Mouse (Mus musculus): ENCODE results near the gene Als2cr12.
A peak's percentile ranks its signal among the peaks of the same experiment; 100 is the strongest.
"Not testable (repeated sequence)": the region's sequence is repeated elsewhere in the genome, so short reads cannot be mapped to it uniquely, and the experiment has no call there.

Gene Als2cr12

GRCm38 (mm10) chr1:58695810-58696209, at the start of gene Als2cr12:
Gene Als2cr12 (minus strand): TSS chr1:58695989.
- DNase-seq: not testable (repeated sequence)

GRCm38 (mm10) chr1:58744645-58745044, 48.9 kb upstream of the Als2cr12 start:
- DNase-seq: no peak

DNA sequence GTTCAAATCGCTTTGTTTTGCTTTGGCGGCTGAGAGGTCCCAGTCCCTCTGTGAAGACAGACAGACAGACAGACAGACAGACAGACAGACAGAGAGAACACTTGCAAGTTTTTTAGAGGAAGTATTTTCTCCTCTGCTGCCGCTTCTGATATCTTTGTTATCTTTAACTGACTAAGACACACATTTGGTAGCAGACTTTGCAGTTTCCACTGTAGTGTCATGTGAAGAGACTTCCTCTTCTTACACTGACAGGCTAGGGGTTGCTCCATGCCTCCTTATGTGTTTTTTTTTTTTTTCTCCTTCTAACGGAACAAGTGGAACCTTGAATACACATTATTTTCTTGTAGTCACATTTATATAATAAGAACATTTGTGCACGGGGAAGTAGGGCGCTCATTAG, 47.5 kb upstream of the Als2cr12 start:
- DNase-seq: no peak

DNA sequence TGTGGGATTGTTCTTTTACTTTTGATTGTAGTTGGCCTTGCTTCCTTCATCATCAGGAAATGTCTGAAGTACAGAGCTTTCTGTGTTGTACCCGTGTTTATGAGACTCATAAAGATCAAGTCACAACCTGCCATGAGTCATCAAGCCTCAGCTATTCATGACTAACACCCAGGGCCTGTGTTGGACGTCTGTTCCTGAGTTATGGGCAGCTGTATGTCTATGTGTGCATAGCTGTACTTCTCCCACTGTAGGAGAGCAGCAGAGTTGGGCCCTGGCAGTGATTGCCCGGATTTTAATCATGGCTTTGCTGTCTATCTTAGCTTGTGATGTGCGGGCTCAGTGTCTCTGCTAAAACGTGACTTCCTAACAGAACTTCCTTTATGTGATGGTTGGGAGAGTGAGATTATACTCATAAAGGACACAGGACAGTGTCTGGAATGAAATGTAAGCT, 46.8 kb upstream of the Als2cr12 start:
- DNase-seq: no peak

GRCm38 (mm10) chr1:58739529-58739928, 43.7 kb upstream of the Als2cr12 start:
- no peak for DNase-seq

GRCm38 (mm10) chr1:58736968-58737367, 41.2 kb upstream of the Als2cr12 start:
- no peak for DNase-seq

- no peak for DNase-seq
These were observed 40.2 kb upstream of the Als2cr12 start for GRCm38 (mm10) chr1:58735962-58736361.

GRCm38 (mm10) chr1:58734043-58734920, 38.5 kb upstream of the Als2cr12 start:
- DNase-seq: no peak

GRCm38 (mm10) chr1:58733636-58734035, 37.8 kb upstream of the Als2cr12 start:
- no peak for DNase-seq

- DNase-seq: no peak
These were observed 32.7 kb upstream of the Als2cr12 start for GRCm38 (mm10) chr1:58728590-58728868.

DNA sequence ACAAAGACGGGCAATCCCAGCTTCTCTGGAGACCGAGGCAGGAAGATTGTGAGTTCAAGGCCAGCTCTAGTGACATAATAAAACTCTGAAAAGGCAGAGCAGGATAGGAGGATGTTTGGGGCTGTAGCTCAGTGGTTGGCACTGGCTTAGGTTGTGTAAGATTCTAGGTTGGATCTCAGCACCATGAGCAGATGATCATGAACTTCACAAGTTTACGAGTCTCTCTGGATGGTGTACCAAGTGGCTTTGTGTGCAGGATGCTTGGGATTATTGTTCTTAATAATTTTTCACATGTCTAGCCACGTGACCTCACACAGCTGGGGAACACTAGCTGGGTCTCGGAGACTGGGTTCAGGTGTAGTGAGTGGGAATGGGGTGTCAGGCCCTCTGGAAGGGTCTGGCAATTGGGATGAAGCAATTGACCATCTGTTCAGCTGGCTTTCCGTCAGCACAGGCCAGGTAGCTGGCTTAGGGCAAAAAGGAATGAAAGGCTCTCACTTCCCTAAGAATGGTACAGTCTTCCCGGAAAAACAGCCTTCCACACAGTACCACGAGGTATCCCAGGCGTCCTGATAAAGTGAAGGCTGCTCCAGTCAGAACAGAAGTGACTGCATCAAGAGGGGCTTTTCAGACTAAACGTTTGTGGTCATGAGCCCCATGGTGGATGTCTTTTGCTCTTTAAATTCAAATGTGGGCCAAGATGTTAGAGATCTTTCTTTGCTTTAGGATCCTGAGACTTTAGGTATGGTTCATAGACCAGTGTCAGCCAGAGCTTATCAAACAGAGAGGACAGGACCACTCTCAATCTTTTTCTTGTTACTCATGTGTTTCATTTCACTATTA, 32.2 kb upstream of the Als2cr12 start:
- DNase-seq: no peak

GRCm38 (mm10) chr1:58727019-58727746, 31.4 kb upstream of the Als2cr12 start:
- DNase-seq: no peak

DNA sequence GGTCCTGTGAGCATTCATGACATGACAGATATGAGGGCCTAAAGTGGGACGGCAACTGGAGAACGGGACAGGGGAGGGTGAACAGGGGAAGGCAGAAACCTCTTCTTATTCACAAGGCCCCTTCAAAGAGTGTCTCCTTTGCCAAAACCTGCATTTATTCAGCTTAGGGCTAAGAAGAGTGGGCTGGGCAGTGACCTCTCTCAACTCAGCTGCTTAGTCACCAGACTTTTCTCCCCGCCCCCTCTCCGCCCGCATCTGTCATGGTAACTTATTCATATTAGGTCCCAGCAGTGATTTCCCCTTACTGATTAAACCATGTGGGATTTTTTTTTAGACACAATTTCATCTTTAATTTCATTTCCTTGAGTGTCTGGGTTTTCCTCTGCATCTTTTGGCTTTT, 30.0 kb upstream of the Als2cr12 start:
- DNase-seq: no peak

GRCm38 (mm10) chr1:58725095-58725494, 29.3 kb upstream of the Als2cr12 start:
- no peak for DNase-seq

DNA sequence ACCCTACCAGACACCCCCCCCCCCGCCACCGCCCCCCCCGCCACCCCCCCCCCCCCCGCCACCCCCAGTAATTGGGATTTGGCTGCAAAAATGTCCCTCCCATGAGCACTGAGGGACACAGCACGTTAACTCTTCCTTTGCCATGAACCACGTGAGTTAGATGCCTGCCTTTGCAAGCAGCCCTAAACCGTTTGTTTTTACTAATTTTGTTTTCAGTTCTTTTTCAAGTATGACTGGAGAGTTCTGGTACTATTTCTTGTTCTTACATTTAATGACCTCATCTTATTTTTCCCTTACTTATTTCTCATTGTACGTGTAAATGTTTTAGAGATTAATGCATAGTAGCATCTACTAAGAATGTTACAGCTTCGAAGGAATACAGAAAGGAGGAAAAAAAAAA, 28.7 kb upstream of the Als2cr12 start:
- no peak for DNase-seq

GRCm38 (mm10) chr1:58723809-58724405, 28.1 kb upstream of the Als2cr12 start:
- peak; percentile 14 for DNase-seq

DNA sequence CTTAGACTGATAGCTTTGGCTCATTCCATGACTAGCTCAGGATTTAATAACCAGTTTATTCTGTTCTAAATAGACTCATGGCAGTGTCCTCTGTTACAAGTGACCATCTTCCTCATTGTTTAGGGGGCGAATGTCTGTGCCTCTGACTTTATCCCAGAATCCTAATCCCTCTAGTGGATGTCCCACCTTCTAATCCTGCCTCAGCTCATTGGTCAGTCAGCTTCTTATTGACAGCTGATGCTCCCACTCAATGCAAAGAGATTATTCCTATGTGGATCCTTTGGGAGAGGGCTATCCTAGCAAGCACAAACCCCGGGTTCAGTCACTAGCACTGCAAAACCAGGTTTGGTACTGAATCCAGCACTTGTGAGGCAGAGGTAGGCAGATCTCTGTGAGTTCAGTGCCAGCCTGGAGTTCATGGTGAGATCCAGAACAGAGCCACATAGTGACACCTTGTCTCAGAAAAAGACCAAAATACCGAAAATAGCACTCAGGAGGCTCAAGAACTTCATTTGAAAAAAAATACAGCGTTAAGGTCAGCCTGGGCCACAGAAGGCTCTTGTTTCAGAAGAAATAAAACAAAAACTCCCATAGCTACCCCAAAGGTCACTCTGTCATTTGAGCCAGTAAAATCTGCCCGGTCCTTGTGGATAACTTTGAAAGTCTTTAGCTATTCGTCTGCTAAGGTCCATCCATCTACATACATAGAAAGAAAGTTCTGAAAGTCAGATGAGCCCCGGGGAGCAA, 27.4 kb upstream of the Als2cr12 start:
- no peak for DNase-seq

GRCm38 (mm10) chr1:58722115-58722938, 26.5 kb upstream of the Als2cr12 start:
- no peak for DNase-seq

DNA sequence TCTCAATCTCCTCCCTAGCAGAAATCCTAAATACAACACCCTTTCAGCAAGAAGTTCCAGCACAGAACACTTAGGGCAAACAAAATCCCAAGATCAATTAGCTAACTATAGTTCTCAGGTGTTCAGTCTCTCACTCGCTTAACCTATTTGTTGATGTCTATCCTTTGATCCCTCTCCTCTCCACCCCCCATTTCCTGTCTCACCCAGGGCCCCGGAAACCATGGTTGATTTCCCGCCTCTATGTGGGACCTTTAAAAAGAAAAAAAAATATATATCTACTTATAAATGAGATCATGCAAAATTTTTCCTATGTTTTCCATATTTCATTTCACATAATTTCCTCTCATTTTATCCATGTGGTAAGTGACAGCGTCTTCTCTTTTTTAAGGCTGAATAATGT, 25.2 kb upstream of the Als2cr12 start:
- DNase-seq: no peak

GRCm38 (mm10) chr1:58720090-58720489, 24.3 kb upstream of the Als2cr12 start:
- no peak for DNase-seq

DNA sequence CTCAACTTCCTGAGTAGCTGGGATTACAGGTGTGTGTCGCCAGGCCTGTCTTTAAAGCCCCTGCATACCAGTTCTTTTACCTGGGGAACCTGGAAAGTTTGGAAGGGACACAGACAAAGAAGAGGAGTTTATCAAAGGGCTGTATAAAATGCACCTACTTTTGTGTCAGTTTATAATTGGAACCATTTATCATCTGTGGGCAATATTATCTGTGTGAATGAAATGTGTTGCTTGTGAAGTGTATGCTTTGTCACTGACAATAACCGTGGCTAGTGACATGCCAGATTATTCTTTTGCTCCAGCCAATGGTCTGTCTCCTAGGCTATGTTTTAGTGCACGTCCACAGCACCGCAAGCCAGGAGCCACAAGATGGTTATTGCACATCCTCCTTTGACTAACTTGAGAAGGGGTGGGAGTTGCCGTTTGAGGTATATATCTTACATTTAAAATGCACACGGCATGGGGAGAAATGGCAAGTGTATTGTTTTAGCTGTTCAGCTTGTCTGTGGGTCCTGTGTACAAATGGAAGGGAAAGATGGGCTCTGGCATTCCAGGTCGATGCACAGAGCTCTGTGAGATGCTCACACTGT, 23.7 kb upstream of the Als2cr12 start:
- no peak for DNase-seq
